Mouse (Mus musculus) gastrocnemius, postnatal 36 days (tissue): ENCODE measurements around the gene Ubtd2. TPM values are rescaled to one million over a fixed set of nuclear protein-coding genes. Genes with fewer than 3 reads are reported as not detected.
"Not testable (repeated sequence)": the region's sequence is repeated elsewhere in the genome, so short reads cannot be mapped to it uniquely, and the experiment has no call there.

Source experiments
- DNase-seq, 2 experiments: peaks; one replicate each; pipeline ENCODE4 v3.0.0; 2022
- intact Hi-C: fragments of 180-260 bp; cut with DNase I; formaldehyde crosslinking; loops from one replicate; pipeline ENCODE4 v1.15.1; 2025
- total RNA-seq, 2 experiments: library from RNA; stranded (reverse); gene quantifications; 2 replicates each; pipeline ENCODE4 v1.2.3; 2021

The Ubtd2 gene
- total RNA-seq, 2 experiments from 2014 or later = 9.0 to 11.2 TPM

DNA sequence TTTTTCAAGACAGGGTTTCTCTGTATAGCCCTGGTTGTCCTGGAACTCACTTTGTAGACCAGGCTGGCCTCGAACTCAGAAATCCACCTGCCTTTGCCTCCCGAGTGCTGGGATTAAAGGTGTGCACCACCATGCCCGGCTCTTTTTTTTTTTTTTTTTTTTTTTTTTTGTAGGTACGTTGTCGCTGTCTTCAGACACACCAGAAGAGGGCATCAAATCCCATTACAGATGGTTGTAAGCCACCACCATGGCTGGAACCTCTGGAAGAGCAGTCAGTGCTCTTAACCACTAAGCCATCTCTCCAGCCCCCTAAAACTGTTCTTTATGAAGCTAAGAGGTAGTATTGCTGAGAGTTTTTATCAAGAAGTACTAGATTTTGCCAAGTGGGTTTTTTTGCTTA lies 59.7 kb downstream of the Ubtd2 start:
- intact Hi-C loops = loop anchor here (5.0 kb wide), 1 partner anchor 63 kb away; no protein-coding TSS in a partner anchor
- not testable (repeated sequence) for DNase-seq

GRCm38 (mm10) chr11:32516091-32516490 lies 60.9 kb downstream of the Ubtd2 start:
- no peak for DNase-seq
- intact Hi-C loops = loop anchor here (5.0 kb wide), 1 partner anchor 64 kb away; no protein-coding TSS in a partner anchor

GRCm38 (mm10) chr11:32516916-32517712 lies 61.9 kb downstream of the Ubtd2 start:
- no peak for DNase-seq
- intact Hi-C loops = loop anchor here (5.0 kb wide), 1 partner anchor 65 kb away; no protein-coding TSS in a partner anchor

DNA sequence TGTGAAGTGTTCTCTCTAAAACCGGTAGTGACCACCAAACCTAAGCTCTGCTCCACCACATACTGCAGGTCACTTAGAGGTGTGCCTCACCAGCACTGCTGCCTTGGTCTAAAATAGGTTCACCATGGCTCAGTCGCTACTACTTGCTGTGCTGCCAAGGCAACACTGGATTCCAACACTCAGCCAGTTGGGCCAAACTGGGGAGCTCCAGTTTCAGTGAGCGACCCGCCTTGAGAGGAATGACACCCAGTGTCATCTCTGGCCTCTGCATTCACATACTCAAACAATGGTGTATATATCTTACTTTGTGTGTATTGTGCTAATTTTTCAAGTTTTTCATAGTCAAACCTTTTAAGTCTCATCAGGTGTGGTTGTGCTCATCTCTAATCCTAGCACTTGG lies 63.6 kb downstream of the Ubtd2 start:
- intact Hi-C loops = loop anchor here (5.0 kb wide), 1 partner anchor 66 kb away; no protein-coding TSS in a partner anchor
- peak; percentile 51 to 63 for DNase-seq

DNA sequence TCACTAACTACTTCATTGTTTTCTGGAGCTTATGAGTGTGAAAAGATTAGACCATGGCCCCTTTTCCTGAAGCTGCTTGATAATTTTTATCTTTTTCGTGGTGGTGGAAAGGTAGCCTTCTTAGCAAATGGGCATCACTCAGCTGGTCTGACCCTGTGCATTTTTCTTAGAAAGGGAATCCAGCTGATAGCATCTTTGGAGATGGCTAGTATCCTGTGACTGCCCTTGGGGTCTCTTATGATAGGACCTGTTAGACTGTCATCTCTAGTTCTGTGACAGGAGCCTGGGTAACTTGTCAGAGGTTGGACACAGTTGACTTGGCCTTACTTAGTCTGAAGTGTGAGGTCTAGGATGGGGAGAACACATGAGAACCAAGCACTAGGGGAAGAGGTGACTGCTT lies 64.2 kb downstream of the Ubtd2 start:
- intact Hi-C loops = loop anchor here (5.0 kb wide), 1 partner anchor 67 kb away; no protein-coding TSS in a partner anchor
- DNase-seq = no peak

DNA sequence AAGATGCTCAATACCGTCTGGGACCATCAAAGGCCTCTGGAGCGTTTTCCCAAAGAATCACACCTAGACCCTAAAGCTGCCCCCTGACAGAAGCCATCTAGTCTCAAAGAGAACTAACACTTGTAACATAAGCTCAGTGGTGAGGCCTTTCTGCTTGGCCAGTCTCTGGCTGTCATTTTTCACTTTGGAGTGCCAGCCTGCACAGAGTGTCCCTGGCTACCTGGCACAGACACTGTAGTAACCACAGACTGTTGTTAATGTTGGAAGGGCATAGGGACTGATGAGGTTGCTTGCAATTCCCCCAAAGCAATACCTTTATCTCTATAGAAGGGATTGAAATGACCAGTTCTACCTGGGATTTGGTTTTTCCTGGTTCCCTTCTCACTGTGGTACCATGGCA lies 66.1 kb downstream of the Ubtd2 start:
- no peak for DNase-seq
- intact Hi-C loops = no loop called here

DNA sequence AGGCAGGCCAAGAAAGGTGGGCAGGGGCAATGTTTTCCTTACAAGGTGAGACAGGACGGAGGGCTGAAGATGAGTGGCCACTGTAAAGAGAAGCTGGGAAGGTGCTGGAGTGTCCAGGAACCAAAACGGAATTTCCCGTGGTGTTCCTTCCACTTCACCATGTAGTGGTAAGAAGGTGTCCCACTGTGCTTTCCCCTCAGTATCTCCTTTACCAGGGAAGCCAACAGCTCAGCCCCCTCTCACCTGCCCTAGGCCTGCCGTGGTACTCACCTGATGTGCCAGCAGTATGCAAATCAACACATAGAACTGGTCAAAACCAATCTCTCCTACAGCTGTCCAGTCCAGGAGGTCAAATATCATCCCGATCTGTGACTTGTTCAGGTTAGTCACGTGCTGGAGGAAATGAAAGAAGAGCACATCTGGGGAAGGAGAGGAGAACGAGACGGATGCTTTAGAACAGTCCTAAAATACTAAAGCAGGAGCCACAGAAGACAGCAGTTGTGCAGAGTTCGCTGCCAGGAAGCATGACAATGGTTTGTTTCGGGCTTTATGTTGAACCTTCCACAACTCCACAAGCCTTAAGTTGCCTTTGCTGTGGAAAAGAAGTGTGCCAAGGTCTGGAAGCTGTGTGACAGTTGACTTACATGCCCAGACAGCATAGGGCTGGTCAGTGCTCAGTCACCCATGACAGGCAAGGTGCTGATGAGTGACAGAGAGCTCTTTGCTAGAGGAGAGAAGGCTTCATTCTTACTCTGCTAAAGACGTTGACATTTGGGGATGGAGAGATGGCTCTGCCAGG lies 69.2 kb downstream of the Ubtd2 start:
- intact Hi-C loops = no loop called here
- DNase-seq = no peak

- DNase-seq = no peak
- intact Hi-C loops = no loop called here
These were observed 71.8 kb downstream of the Ubtd2 start for GRCm38 (mm10) chr11:32527006-32527405.

DNA sequence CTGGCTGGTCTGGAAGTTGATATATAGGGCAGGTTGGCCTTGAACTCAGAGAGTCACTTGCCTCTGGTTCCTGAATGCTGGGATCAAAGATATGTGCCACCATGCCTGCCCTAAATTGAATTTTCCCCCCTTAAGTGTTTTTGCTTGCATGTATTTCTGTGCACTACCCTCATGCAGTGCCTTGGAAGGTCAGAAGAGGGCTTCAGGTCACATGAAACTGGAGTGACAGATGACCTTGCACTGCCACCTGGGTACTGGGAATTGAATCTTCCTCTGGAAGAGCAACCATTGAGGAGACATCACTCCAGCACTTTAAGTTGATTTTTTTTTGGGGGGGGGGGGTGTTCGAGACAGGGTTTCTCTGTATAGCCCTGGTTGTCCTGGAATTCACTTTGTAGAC lies 75.0 kb downstream of the Ubtd2 start:
- intact Hi-C loops = loop anchor here (5.0 kb wide), 1 partner anchor 57 kb away; no protein-coding TSS in a partner anchor

DNA sequence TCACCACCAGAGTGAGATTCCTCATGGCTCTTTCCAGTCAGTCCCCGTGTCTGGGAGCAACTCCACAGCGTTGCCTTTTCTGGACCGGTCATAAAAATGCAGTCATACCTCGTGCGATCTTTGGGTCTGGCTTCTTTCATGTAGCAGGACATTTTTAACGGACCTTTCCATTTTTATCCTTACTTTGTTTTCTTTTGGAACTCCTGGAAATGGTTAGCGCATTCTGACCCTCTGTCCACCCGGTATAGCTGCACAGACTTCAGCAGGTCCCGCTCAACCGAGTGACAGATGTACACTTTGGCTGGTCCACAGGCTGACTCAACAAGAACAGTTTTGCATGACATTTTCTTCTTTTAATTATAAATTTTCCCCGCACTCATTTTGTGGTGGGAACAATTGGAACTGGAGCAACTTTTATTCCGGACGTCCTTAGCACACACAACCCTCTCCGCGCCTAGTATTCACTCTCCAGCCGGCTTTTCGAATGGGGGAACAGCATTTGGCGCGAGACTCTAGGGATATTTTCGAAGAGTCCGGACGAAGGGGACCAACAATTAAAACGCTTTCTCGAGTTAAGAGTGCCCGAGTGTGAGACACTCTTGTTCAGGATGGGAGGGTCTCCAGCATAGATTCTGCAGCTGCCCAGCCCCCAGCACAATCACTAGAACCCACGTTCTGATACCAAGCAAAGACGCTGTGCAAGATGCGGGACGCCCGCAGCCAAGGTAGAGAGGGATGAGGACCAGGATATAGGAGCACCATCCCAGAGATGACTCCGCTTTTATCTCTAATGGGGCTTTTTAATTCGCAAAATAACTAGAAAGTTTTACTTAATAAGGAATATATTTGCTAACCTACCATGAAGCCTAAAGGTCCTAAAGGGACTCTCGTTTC lies 76.9 kb downstream of the Ubtd2 start, which contains the start of gene Efcab9:
Gene Efcab9, minus strand, starts transcription at position 211 of the 894 bp plus-strand sequence.
- intact Hi-C loops = loop anchor here (5.0 kb wide), 1 partner anchor 55 kb away; no protein-coding TSS in a partner anchor
- peak in 1 of 2 experiments; percentile 19 for DNase-seq

More for the DNA sequence above, 75.0 kb downstream of the Ubtd2 start:
- no peak for DNase-seq

DNA sequence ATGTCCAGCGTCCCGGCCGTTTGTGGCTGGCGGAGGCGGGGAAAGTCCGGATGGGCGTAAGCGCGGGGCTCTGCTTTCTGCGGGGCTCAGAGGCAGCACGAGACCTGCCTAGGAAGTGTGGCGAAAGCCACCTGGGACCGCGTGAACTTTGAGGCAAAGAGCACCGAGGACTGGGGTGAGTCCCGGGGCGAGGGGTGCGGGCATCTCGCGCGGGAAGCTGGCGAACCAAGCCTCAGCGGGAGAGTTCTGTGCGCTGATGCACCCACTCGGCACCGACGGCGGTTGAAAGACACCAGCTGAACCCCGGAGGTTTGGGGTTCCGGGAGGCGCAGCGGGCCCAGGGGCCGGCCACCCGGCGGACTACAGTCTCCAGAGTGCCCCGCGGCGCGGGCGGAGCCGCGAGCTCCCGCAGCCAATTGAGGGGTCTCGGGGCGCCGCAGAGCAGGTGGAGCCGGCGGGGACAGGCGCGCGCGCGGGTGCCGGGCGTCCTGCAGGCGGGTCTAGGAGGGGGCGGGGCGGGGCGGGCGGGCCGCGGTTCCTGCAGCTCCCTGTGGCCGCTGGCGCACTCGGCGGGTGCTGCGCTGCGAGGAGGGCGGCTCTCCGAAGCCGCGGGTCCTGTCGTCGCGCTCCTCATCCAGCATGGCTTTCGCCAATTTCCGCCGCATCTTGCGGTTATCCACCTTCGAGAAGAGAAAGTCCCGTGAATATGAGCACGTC lies 77.8 kb downstream of the Ubtd2 start, which contains the start of gene Stk10:
Gene Stk10, plus strand, starts transcription at position 541 of the 717 bp plus-strand sequence.
- DNase-seq = peak; percentile 82 to 91
- intact Hi-C loops = loop anchor here (5.0 kb wide), 1 partner anchor 54 kb away; no protein-coding TSS in a partner anchor

GRCm38 (mm10) chr11:32533482-32534261 lies 78.5 kb downstream of the Ubtd2 start:
- peak in 1 of 2 experiments; percentile 26 for DNase-seq
- intact Hi-C loops = loop anchor here (5.0 kb wide), 1 partner anchor 54 kb away; no protein-coding TSS in a partner anchor

GRCm38 (mm10) chr11:32534453-32535075 lies 79.4 kb downstream of the Ubtd2 start:
- peak in 1 of 2 experiments; percentile 11 for DNase-seq
- intact Hi-C loops = loop anchor here (5.0 kb wide), 1 partner anchor 53 kb away; no protein-coding TSS in a partner anchor

DNA sequence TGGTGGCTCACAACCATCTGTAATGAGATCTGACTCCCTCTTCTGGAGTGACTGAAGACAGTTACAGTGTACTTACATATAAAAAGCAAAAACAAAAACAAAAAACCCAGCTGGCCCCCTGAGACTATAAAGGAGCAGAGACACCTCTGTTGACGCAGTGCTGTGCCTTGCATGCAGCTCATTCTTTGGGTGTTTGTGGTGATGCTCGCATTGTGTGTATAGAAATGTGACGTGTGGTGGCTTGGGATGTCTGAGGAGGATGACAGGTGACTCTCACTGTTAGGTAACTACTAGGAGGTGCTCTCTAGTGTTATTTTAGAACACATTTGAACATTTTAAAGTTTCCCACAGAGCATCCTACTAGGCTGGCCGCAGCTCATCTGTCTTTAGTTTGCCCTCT lies 80.5 kb downstream of the Ubtd2 start:
- DNase-seq = no peak
- intact Hi-C loops = no loop called here

DNA sequence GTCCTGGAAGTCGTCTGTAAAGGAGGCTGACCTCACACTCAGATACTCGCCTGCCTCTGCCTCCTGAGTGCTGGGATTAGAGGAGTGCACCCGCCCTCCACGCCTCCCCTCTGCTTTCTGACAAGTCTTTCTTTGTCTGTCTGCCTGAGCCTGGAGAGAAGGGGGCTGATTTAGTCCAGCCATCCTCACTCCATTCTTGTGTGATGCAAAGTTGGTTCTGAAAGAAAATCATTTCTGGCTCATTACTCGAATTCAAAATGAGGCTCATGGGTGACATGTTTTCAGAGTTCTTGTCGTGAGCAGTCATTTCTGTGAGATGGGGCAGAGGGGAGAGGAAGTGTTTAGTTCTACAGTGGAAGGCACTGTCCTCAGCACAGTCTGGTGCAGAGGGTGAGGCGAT lies 81.8 kb downstream of the Ubtd2 start:
- intact Hi-C loops = no loop called here
- DNase-seq = no peak

- no peak for DNase-seq
- intact Hi-C loops = no loop called here
These were observed 83.3 kb downstream of the Ubtd2 start for GRCm38 (mm10) chr11:32538435-32538834.

GRCm38 (mm10) chr11:32538846-32539245 lies 83.7 kb downstream of the Ubtd2 start:
- intact Hi-C loops = no loop called here
- DNase-seq = no peak

GRCm38 (mm10) chr11:32539717-32540116 lies 84.5 kb downstream of the Ubtd2 start:
- intact Hi-C loops = no loop called here
- DNase-seq = no peak
